Mouse (Mus musculus) adrenal gland, adult 18-20 months (tissue): Measurements from ENCODE around the gene Zbtb17. TPM values are rescaled to one million over a fixed set of nuclear protein-coding genes. Genes with fewer than 3 reads are reported as not detected.

ENCODE experiments used
- DNase-seq, 2 experiments: peaks; one replicate each; pipeline ENCODE4 v3.0.0; 2021 to 2022; ENCODE audit warnings: low spot score in 2 of 2
- long read RNA-seq, 2 experiments: library from polyadenylated mRNA; stranded (forward); transcript quantifications; one replicate each; pipeline ENCODE4 v2.0.0; 2021
- total RNA-seq, 2 experiments: library from RNA; stranded (reverse); gene quantifications; 1 replicate in 1 of 2; 2 replicates in 1 of 2; pipeline ENCODE4 v1.2.3; 2021

The Zbtb17 gene
- 10 to 100 TPM; 18.6 to 20.5 TPM for total RNA-seq
- long read RNA-seq, experiment 1, transcript Zbtb17-201 (16 exons, 2,722 nt): major isoform, 12 of 16 reads
- long read RNA-seq, experiment 1, partial matches to known transcripts: 1 of 16 reads
- long read RNA-seq, experiment 1, other reads (novel, unspliced or antisense): 2 of 16 reads
- long read RNA-seq, experiment 2, transcript Zbtb17-201 (16 exons, 2,722 nt): major isoform, 24 of 42 reads
- long read RNA-seq, experiment 2, partial matches to known transcripts: 6 of 42 reads
- long read RNA-seq, experiment 2, other reads (novel, unspliced or antisense): 12 of 42 reads

DNA sequence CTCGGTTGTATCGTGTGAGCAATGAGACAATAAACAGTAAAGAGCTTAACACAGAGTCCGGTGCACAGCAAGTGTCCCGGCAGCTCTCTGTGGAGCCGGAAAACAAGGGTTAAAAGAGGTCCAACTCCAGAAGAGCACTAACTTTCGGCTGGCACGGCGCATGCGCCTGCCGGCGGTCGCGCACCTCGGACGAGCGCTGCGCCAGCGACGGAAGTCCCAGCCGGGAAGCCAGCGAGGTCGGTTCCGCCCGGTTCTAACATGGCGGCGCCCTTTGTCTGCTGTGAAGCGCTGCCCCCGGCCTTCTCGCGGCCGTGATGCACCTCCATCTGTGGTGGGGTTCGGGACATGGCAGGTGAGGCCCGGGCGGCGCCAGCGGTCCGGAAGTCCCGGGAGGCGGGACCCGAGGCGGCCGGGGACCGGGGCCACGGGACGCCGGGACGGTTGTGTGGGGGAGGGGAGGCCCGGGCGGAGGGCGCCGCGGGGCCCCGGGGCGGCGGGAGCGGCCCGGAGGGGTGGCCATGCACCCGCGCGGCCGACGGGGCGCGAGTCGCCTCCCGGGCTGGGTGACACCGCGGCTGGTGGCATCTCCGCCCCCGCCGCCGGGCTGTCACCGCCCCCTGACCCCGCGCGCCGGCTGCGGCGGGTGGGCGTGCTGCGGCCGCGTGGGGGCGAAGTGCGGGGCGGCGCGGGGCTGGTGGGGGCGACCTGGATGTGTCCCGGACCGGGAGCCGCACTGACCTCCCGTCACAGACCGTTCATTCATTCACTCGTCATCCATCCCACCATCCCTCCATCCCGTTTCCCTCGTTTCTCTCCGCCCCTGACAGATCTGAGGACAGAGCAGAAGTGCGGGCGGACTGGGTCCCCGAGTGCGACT lies at the start of gene Zbtb17:
Gene Zbtb17, plus strand, starts transcription at position 204 of the 877 bp plus-strand sequence.
- peak; percentile 86 to 92 for DNase-seq

DNA sequence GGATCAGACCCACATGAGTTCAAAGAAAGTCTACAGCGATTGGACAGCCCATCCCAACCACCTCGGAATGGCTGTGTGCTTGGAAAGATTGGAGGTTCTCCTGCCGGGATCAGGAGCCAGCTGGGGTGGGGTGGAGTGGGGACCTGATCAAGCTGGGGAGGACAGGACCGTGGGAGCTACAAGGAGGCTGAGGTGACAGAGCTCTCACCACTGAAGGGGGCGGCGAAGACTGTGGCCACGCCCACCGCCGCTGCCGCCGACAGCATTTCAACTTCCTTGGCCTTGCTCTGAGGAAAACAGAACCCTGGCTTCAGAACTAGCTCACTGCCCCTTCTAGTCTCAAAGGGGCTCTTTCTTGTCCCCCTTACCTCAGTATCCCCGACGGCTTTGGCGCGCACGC lies 49.7 kb upstream of the Zbtb17 start:
- DNase-seq: no peak

DNA sequence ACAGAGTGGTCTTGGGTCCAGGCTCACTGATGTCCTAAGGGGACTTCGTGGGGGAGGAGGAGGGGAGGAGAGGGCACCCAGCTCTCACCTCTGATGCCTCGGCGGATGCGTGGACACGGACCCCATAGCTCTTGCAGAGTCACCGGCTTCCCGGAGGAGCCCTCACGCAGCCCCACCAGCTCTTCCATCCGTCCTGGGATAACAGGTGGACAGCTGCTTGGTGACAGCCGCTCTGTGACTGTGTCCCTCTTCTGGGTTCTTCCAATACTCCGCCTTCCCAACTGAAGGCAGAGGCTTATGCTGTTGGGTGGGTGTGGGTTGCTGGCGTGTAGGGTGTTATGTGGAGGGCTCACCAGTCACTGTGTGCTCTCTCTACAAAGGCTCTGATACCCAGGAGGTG lies 46.6 kb upstream of the Zbtb17 start:
- DNase-seq: no peak

DNA sequence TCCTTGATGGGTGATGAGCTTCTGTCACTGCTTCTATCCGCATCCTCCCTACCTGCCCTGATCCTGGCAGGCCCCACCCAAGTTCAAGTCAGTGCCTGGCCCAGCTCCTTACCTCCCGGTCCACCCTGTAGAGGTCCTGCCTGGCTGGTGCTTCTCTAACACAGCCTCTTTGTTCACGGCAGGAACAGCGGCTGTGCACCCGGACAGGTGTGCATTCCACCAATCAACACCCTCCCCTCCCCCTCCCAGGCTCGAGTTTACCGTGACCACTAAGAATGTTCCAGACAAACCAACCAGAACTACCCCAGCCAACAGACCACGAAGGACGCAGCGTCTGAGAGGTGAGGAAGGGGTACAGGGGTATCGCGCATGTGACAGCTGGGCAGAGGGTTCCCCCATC lies 45.9 kb upstream of the Zbtb17 start, which contains the start of gene Clcnka:
Gene Clcnka, minus strand, starts transcription at position 180 of the 400 bp plus-strand sequence.
- no peak for DNase-seq

DNA sequence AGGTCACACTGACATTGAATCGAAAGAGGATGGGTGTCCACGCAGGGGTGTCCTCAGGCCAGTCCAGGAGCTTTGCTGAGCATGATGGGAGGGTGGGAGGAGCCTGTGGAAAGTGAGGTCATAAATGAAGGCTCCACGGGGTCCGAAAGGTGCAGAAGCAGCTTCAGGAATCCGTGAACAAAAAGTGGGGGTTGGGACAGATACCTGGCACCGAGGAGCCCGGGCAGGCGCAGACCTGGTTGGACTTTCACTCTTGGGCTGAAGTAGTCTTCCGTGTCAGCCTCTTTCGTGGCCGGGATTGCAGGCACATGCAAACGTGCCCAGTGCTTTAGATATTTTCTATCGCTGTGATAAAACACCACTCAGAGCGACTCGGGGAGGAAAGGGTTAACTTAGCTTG lies 44.3 kb upstream of the Zbtb17 start:
- DNase-seq: no peak

DNA sequence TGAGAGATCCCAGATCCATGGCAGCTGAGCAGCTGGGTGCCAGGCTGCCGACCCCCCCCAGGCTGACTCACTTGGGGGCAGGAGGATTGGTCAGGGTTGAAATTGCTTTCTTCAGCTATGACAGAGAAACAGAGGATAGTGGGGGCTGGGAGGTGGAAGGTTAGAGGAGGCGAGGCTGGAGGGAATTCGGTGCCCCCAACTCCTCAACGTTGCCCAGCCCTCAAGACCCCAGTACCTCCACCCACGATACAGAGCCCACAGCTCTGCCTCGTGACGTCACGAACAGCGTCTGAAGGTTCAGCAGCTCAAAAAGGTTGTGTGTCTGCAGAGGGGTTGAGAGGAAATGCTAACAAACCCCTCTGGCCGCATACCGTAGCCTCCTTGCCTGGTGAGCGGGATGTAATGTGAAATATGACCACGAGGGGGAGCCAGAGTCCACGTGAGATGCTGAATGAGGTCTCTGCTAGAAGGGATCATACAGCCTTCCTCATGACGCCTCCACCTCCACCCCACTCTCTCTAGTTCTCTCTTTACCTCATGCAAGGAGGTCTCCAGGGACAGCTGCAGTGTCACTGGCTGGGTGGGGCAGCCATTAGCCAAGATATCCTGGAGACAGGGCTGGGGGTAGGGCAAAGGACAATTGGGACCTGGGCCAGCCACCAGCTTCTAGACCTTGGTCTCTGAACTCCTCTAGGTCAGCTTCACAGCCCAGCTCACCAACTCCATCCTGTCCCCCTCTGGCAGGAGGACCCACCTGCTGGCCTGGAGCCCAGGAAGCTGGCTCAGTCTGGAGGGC lies 39.7 kb upstream of the Zbtb17 start:
- peak; percentile 86 to 90 for DNase-seq

DNA sequence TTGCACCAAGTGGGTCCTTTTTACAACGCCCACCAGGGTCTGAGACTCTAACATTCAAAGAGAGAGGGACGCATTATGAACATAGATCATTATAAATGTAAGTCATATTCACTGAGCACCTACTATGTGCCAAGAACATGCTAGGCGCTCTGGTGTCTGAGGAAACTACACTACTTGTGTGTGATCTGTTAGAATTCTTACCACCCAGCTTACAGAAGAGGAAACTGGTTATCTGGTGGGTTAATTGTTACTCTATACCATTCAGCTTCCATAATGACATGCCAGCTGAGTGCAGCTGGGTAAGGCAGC lies 39.2 kb upstream of the Zbtb17 start:
- no peak for DNase-seq

DNA sequence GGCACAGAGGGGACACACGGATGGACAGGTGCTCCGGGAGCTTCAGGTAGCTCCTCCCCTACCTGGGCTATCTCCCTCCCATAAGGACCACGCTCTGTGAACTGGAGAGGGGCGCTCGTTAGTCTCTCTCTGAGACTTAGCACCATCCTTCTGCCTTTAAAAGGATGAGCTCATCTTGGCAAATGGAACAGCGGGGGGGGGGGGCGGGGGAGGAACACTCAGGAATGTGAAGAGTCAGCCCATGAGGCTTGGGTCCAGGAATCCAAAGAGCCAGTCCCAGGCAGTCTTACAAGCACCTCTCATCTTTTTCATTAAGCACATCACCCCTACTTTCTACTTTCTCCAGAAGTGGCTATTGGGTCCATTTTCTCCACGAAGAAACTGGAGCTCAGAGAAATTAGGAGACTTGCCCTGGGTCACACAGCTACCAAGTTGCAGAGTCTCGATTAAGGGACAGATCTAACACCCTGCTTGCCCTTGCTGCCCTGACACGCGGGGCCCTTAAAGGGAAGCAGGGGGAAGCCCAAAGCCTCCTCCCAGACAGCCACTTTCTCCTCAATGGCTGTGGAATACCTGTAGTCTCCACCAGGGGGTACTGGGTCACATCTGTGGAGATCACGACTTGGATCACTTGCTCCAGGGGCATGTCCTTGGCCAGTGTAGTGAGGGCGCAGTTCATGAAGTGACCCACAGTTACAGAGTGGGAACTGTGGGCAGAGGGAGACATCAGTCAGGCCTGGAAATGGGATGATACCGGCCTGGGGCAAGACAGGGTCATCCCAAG lies 37.7 kb upstream of the Zbtb17 start:
- DNase-seq: peak in 1 of 2 experiments; percentile 48

DNA sequence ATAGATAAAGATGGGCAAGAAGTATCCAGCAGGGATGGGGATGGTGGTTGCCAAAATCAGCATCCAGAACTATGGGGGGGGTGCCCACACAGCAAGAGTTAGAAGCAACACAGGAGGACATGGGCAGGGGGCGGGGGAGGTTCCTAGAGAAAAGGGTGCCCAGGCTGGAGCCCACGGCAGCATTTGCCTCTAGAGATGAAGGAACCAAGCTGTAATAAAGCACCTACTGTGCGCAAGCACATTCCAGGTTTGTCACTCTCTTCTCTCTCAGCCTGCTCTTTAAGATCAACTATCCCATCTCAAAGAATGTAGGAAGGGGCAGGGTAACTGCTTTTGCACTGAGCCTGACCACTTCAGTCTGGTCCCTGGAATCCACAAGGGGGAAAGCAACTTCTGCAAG lies 35.9 kb upstream of the Zbtb17 start:
- no peak for DNase-seq

DNA sequence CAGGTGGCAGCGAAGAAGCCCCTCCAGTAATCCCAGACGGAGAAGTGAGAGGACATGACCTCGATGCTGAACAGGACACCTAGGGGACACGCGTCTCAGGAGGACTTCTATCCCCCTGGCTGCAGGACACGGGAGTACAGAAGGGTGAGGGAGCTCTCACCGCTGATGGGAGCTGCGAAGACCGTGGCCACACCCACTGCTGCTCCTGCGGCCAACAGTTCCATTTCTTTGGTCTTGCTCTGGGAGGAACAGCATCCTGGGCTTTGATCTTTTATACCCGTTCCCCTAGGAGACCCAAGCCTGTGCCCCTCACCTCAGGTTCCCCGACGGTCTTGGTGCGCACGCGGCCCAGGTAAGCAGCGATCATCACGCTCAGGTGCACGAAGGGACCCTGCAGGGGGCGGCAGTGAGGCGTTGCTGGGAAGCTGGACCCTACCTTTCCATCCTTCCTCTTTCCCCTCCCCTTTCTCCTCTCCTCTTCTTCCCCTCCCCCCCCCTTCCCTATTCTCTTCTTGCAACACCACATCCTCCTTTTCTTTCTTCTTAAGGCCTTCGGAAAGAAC lies 32.9 kb upstream of the Zbtb17 start:
- no peak for DNase-seq

DNA sequence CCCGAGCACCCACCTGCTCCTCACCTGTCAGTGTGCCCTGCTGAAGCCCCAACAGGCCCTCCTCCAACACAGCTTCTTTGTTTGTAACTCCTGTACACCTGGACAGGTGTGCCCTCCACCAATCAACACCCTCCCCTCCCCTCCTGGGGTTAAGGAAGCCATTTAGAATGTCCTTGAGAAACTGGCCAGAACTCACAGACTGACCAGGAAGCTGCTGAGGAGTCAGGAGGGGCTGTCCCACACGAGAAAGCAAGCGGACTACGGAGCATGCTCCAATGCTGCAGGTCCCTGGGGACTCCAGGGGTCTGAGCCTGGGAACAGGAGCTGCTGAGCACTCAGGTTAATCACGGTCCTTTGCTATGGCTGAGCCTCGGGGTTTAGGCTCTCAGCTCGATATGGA lies 28.5 kb upstream of the Zbtb17 start, which contains the start of gene Clcnkb:
Gene Clcnkb, minus strand, starts transcription at position 91 of the 400 bp plus-strand sequence.
- no peak for DNase-seq

DNA sequence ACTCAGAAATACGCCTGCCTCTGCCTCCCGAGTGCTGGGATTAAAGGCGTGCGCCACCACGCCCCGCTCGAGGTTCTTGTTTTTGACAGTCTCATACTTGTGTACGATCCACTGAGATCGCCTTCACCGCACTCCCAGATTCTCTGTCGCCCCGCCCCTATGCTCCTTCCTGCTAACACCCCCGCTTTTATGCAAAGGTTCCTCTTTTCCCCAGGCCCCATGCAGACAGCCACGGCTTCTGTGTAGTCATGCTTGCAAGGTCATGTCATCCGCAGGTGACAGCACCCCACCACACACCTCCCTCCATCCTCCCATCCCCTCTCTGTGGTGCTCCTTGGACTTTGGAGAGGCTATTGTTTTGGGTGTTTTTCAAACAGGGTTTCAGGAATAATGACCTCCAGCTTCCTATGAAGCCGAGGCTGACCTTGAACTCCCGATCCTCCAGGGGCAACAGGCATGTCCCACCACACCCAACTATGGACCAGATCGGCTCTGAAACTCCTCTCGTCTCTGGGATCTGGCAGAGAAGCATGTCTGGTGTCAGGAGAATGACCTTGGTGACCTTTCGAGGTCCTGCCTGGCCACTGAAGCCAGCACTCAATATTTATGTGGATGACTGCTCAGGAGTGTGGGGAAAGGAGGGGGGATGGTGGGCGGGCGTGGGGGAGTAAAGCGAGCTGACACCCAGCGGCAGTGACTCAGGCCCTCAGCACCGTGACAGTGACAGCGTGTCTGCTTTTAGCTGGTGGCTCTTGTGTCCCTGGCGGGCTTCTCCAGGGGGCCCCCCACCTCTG lies 24.9 kb upstream of the Zbtb17 start:
- DNase-seq: no peak

DNA sequence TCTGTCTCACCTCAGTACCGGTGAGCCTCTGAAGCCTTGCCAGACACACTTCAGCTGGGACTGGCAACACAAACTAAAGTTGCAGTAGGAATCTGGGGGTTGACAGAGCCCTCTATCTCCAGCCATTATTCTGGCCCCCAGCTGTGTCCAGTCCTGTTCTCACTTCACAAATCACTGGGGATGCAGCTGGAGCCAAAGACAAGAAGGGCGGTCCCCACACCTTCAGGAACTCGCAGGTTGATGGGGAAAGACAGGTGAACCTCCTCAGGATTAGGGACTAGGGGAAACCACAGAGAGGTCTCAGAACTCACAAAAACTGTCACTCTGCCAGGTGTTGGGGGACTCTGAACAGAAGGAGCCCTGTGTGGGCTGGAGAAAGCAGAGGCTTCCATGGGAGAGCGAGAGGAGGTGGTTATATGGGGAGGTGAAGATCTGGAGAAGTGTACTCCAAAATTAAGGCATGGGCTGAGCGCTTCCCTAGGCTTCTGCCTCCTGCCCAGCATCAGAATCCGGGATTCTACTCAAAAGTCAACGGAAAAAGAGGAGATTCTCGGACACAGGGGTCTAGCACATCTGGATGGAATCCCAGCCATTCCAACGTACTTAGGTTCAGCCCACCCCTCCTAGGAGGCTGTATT lies 24.1 kb upstream of the Zbtb17 start, which contains the start of gene Hspb7:
Gene Hspb7, plus strand, starts transcription at position 588 of the 638 bp plus-strand sequence.
- DNase-seq: no peak

DNA sequence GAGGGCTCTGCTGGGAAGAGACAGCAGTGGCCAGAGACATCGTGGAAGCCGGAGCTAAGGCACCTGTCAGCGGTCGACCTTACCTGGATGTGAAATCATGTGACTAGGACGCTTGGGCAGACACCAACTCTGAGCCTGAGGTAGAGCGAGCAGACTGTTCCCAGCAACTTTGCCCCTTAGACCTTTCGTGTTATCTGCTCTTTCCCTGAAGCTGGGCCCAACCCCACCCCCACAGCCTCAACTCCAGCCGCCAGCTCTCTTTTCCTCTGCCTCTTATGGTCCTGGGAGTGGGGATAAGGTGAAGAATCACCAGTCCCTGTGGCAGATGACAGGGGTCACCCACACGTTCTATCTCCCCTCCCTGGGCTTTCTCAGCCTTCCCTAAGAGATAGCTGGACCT lies 23.6 kb upstream of the Zbtb17 start:
- no peak for DNase-seq

DNA sequence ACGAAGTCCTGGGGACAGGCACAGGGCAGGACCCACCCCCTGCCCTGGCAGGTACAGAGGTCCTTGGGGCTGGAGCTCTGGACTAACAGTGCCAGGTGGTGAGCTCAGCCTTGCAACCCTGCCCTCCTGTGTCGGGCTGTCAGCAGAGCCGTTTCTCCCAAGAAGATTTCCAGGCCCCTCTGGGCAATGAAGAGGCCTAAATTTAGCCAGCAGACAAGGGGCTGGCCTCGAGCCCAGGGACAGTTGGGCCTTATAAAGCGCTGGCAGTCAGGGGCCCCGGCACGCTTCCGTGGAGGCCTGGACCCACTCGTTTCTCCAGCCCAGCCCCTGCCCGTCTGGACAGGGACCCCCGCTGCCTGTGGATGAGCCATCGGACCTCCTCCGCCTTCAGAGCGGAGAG lies 23.0 kb upstream of the Zbtb17 start:
- no peak for DNase-seq

DNA sequence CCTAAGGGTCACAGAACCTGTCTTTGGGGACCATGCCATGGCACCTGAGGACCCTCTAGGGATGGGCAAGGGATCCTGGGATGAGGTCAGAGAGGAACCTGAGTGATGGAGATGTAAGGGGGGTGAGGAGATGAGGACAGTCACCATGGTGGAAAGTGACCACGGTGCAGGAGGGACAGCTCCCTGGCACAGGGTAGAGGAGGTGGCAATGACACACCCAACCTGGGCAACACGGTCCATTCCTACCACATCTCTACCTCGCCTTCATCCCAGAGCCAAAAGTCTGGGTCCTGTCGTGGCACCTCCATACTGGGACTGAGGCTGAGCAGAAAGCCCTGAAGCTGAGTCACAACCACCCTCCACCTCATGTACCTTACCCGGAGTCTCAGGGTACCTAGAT lies 21.6 kb upstream of the Zbtb17 start:
- DNase-seq: no peak

DNA sequence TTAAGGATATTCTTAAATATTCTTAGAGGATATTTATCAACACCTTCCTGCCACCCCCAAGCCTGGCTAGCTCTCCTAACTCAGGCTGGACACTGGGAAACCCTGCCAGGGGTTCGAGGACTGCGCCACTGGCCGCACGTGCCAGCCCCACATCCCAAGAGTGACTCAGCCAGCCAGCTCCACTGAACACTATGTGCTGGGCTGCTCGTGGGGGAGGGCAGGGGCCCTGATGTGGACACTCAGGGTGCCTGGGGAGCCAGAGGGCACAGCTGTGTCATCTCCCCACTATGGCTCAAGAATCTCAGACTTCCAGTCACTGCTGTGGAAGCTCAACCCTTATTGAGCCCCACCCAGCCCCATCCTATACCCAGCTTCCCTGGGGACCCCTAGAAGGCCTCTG lies 21.2 kb upstream of the Zbtb17 start:
- DNase-seq: no peak

DNA sequence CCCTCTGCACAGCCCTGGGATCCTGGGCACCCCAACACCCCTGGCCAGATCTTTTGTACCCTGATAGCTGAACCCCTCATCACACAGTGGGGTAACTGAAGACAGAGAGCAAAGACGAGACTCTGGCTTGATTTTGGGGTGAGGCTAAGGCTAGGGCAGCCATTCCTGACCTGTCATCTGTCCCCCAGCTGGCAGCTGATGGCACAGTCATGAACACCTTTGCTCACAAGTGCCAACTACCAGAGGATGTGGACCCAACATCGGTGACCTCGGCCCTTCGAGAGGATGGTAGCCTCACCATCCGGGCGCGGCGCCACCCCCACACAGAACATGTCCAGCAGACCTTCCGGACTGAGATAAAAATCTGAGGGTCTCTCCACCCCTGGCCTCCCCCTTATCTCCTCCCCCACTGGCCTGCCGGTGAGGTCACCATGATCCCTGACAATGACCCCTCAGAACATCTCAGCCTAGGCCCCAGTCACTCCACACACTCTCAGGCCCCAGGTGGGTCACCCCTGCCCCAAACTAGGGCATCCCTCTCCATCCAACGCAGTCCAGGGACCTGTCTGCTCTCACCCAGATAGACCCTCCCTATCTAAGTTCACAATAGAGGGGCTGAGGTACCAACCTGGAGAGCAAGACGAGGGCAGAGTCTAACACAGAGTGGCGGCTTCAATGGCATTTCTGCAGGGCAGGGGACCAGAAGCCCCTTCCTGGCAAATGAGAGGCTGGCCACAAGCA lies 20.6 kb upstream of the Zbtb17 start:
- no peak for DNase-seq
